Mouse (Mus musculus): Measurements from ENCODE around the gene Krt1.

Krt1 gene

GRCm38 (mm10) chr15:101850694-101851093 is at the start of gene Krt1:
TSS of gene Krt1 (minus strand) at chr15:101850794.
- no peak for DNase-seq (ENCODE audit: low spot score)

DNA sequence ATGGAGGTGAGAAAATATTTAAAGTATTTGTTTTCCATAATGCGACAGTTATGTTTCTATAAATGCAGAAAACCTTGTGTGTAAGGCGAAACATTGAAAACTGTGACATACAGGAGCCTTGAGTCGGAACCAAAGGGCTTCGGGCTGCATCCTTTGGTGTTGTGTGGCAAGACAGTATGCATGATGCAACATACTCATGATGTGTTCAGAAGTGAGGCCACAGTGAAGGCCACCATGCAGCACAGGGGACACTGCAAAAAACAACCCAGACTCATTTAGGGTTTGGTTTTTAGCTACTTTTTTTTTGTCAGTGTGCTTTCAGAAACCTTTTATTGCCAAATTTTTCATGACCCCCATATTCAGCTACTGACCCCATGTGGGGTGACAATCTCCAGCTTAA is 44.6 kb upstream of the Krt1 start:
- no peak for DNase-seq (ENCODE audit: low spot score)

GRCm38 (mm10) chr15:101892820-101893219 is 42.2 kb upstream of the Krt1 start, which contains the start of gene Krt76:
TSS of gene Krt76 (minus strand) at chr15:101892920.
- DNase-seq (ENCODE audit: low spot score) = no peak

GRCm38 (mm10) chr15:101879776-101880175 is 29.2 kb upstream of the Krt1 start:
- no peak for DNase-seq (ENCODE audit: low spot score)

- no peak for DNase-seq (ENCODE audit: low spot score)
Observed at GRCm38 (mm10) chr15:101878041-101878440, 27.4 kb upstream of the Krt1 start.

DNA sequence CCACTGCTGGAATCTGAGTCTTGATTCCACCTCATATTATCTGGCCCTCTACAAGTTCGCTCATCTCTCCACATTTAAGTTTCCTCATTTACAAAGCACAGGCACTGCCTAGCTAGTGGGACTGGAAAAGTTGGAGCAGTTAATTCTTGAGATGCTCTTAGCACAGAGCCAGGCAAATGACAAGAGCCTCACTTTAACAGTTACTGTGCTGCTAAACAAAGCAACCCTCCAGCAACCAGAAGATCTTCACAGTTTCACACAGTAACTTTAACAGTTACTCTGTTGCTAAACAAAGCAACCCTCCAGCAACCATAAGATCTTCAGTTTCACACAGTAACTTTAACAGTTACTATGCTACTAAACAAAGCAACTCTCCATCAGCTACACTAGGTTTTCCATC is 23.8 kb upstream of the Krt1 start:
- no peak for DNase-seq (ENCODE audit: low spot score)

DNA sequence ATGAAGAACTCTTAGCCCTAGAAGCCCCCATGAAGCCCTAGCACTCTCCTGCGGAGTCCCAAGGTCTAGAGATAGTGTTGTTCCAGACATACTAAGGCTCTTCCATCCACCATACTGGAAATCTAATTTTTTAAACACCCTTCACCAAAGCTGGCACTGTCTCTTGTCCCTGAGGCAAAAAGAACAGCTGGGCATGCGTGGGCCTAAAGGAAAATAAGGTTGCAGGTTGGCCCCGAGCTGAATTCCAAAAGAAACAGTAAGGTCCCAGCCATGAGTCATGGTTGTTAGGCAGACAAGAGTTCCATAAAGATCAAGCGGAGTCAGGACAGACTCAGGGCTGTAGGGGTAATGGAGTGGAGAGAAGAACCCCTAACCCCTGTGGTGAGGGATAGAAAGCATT is 22.6 kb upstream of the Krt1 start:
- DNase-seq (ENCODE audit: low spot score) = no peak

GRCm38 (mm10) chr15:101869431-101869830 is 18.8 kb upstream of the Krt1 start, which contains the start of gene Krt77:
TSS of gene Krt77 (minus strand) at chr15:101869705.
- DNase-seq (ENCODE audit: low spot score) = no peak

GRCm38 (mm10) chr15:101866754-101867153 is 16.2 kb upstream of the Krt1 start:
- no peak for DNase-seq (ENCODE audit: low spot score)

DNA sequence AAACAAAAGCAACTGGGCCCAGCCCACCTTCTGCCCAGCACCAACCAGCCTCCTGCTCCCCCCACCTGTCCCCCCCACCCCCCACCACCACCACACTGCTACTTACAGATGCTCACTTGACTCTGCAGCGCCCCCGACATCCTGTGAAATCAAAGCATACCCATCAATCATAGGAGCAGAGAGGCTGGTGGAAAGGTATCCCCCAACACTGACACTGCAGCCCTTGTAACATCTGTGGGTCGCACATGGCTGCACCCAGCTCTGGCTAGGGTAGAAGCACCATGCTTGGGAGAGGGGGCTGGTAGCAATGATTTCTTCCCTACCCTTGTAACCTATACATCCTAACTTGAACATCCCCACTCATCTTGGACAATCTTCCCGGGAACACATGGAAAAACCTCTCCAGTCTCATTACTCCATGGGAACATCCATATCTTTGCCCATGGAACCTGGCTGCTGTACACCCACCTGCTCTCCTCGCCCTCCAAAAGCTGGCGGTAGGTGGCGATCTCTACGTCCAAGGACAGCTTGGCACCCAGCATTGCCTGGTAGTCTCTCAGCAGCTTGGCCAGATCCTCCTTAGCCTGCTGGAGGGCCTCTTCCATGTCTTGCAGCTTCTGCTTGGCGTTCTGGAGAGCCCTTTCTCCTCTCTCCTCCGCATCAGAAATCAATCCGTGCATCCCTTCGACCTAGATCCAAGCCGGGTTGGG is 10.0 kb upstream of the Krt1 start:
- DNase-seq (ENCODE audit: low spot score) = no peak

GRCm38 (mm10) chr15:101859735-101860170 is 9.2 kb upstream of the Krt1 start:
- DNase-seq (ENCODE audit: low spot score) = peak; percentile 14

- DNase-seq (ENCODE audit: low spot score) = no peak
Observed at GRCm38 (mm10) chr15:101858673-101859425, 8.3 kb upstream of the Krt1 start.

GRCm38 (mm10) chr15:101856696-101857095 is 6.1 kb upstream of the Krt1 start:
- no peak for DNase-seq (ENCODE audit: low spot score)

- DNase-seq (ENCODE audit: low spot score) = no peak
Observed at GRCm38 (mm10) chr15:101855732-101856131, 5.1 kb upstream of the Krt1 start.

DNA sequence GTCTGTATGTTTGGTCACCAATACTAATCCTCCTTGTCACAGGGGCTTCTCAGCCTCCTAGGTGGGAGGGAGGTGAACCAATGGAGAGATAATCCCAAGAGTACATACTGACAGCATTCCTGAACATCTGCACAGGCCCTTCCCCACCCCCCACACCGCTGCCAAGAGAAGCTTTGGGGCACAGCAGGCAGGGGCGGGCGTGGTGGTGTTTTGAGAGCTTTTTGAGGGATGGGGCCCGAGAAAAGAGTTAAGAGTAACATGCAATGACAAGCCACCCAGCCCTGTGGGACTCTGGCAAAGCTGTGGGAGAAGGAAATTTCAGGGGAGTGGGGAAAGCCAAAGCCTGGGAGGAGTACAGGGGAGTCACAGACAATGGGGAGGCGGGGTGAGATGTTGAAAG is 3.7 kb upstream of the Krt1 start:
- DNase-seq (ENCODE audit: low spot score) = no peak

DNA sequence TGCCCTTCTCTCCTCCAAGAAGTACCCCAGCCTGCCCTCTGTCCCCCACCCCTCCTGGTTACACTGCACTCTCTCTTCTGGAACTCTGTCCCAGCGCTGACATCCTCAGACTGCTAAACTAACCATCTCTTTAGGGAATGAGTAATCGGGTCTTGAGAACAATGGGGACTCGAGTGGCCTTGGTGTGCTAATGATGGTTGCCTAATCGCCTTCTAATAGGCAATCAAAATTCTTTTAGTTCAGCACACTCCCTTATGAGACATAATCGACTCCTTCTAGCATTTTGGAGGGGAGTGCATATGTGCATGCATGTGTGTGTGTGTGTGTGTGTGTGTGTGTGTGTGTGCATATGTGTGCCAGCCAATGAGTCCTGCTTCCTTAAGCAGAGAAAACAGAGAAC is 2.0 kb upstream of the Krt1 start:
- no peak for DNase-seq (ENCODE audit: low spot score)

GRCm38 (mm10) chr15:101845971-101846403 is 4.6 kb downstream of the Krt1 start:
- DNase-seq (ENCODE audit: low spot score) = peak; percentile 12

GRCm38 (mm10) chr15:101843192-101843591 is 7.4 kb downstream of the Krt1 start:
- DNase-seq (ENCODE audit: low spot score) = no peak

DNA sequence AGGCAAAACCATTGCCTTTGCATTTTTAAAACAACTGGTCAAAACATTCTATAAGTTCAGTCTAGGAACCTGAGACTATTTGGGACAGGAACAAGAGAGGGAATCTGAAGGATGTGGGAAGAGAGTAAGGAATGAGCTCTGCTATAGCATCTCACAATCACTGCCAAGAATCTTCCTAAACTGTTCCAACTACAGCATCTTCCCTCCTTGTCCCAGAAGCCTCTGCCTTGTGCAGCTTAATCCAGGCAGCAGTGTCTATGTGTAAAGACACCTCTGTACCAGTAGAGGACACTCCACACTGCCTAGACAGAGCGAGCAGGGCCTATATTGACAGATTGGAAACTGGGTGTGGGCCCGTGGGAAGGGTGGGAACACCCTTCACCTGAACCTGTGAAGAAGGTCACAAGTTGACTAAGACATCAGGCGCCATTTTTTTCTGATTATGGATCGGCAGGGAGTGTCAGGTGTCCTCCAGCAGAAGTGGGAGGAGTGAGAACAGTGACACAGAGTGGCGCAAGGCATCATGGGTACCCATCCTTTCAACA is 15.7 kb downstream of the Krt1 start:
- no peak for DNase-seq (ENCODE audit: low spot score)

- no peak for DNase-seq (ENCODE audit: low spot score)
Observed at GRCm38 (mm10) chr15:101833131-101833530, 17.5 kb downstream of the Krt1 start.

DNA sequence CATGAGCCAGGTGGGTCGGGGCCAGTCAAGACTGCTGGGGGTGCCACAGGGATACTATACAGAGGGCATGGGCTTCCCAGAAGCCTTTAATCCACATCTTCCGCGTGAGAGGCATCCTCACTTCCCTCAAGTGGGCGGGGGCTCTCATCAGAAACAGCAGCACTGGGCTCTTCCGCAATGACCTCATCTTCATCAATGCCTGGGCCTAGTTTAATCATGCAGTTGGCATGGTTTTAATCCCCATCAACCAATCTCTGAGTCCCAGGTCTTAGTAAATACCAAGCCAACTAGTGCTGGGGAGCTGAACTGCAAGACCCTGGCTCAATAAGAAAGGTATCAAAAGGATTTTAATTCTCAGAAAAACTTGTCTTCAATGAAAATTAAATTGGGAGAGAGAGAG is 21.2 kb downstream of the Krt1 start:
- DNase-seq (ENCODE audit: low spot score) = no peak

GRCm38 (mm10) chr15:101821786-101822185 is 28.8 kb downstream of the Krt1 start:
- DNase-seq (ENCODE audit: low spot score) = no peak

- no peak for DNase-seq (ENCODE audit: low spot score)
Observed at GRCm38 (mm10) chr15:101817875-101818274, 32.7 kb downstream of the Krt1 start, which contains the start of gene Krt2. TSS of gene Krt2 (minus strand) at chr15:101818169.
